10 mouse cellular contexts compared by ENCODE assay signal in genomic region chr7:45149545-45149944, GRCm38 (mm10). TPM values are rescaled to one million over a fixed set of nuclear protein-coding genes. Genes with fewer than 3 reads are reported as not detected.
DNase-seq lines count a peak whose midpoint lies in the region; ATAC-seq lines count a peak whose summit lies in the region.
"Had no signal": no experiment of that assay in that cellular context is flagged by ENCODE, and none has a peak within 500 bp of the region (broad histone marks: within the 10 kb centered on the region; RNA-seq: fewer than 3 reads in every experiment).

No protein-coding gene starts in this region.

- no peak overlapping the region for H3K27ac ChIP-seq in hindbrain, embryonic 13.5 days
- no peak overlapping the region for H3K27ac ChIP-seq in hindbrain, embryonic 16.5 days (ENCODE audit: low read depth, low read length)
- 0 out of 2 replicates have a peak overlapping the region, but pooled peaks have one; percentile 15 for H3K27ac ChIP-seq in heart, embryonic 12.5 days (ENCODE audit: poor library complexity, severe bottlenecking)
- H3K27ac ChIP-seq in intestine, embryonic 15.5 days, result peak overlapping the region; percentile 60

- ATAC-seq in hindbrain, embryonic 13.5 days (ENCODE audit: low FRiP score), result no peak
- ATAC-seq in hindbrain, embryonic 16.5 days, result no peak
- no peak for ATAC-seq in heart, embryonic 12.5 days (ENCODE audit: insufficient number of reproducible peaks, low FRiP score)
- ATAC-seq in intestine, embryonic 15.5 days, result no peak
- ATAC-seq in activated CD4-positive, CD25-positive, alpha-beta regulatory T cell, adult 4 months, result no peak
- no peak for ATAC-seq in megakaryocyte, adult 5-6 weeks (ENCODE audit: poor library complexity, severe bottlenecking)

- 0 out of 2 replicates have a peak overlapping the region, but pooled peaks have one; percentile 3 for H3K9ac ChIP-seq in hindbrain, embryonic 13.5 days
- no peak overlapping the region for H3K9ac ChIP-seq in hindbrain, embryonic 16.5 days (ENCODE audit: low read depth, low read length)
- no peak overlapping the region for H3K9ac ChIP-seq in heart, embryonic 12.5 days
- H3K9ac ChIP-seq in intestine, embryonic 15.5 days, result no peak overlapping the region

- H3K4me3 ChIP-seq in hindbrain, embryonic 13.5 days, result no peak overlapping the region
- H3K4me3 ChIP-seq in hindbrain, embryonic 16.5 days (ENCODE audit: low read length), result no peak overlapping the region
- no peak overlapping the region for H3K4me3 ChIP-seq in heart, embryonic 12.5 days
- H3K4me3 ChIP-seq in intestine, embryonic 15.5 days (replicated peaks), result no peak overlapping the region

- H3K4me1 ChIP-seq in hindbrain, embryonic 13.5 days (replicated peaks), result peaks cover 13% of the 10 kb centered on the region
- H3K4me1 ChIP-seq in hindbrain, embryonic 16.5 days (ENCODE audit: control insufficient read depth, insufficient read depth, low read depth, low read length), result peaks cover 5% of the 10 kb centered on the region
- H3K4me1 ChIP-seq in heart, embryonic 12.5 days (replicated peaks), result peaks cover 10% of the 10 kb centered on the region; the same call in 1 of the 2 replicates
- peaks cover 18% of the 10 kb centered on the region for H3K4me1 ChIP-seq in intestine, embryonic 15.5 days (replicated peaks)

- H3K36me3 ChIP-seq in hindbrain, embryonic 13.5 days, result peaks cover 24% of the 10 kb centered on the region
- H3K36me3 ChIP-seq in hindbrain, embryonic 16.5 days (ENCODE audit: control insufficient read depth, insufficient read depth, low read length), result no peaks in the 10 kb centered on the region
- H3K36me3 ChIP-seq in heart, embryonic 12.5 days, result peaks cover 34% of the 10 kb centered on the region
- peaks cover 16% of the 10 kb centered on the region for H3K36me3 ChIP-seq in intestine, embryonic 15.5 days

- H3K9me3 ChIP-seq in hindbrain, embryonic 13.5 days, result no peaks in the 10 kb centered on the region
- H3K9me3 ChIP-seq in hindbrain, embryonic 16.5 days (ENCODE audit: control insufficient read depth, low read length), result no peaks in the 10 kb centered on the region
- H3K9me3 ChIP-seq in heart, embryonic 12.5 days (replicated peaks), result no peaks in the 10 kb centered on the region
- H3K9me3 ChIP-seq in intestine, embryonic 15.5 days, result no peaks in the 10 kb centered on the region

- 25% methylated on average over 6 of the region's 6 CpGs for WGBS in hindbrain, embryonic 13.5 days
- 25% methylated on average over 6 of the region's 6 CpGs for WGBS in hindbrain, embryonic 16.5 days
- WGBS in heart, embryonic 12.5 days, result 60% methylated on average over 6 of the region's 6 CpGs
- 64% methylated on average over 6 of the region's 6 CpGs for WGBS in intestine, embryonic 15.5 days

- no peaks in the 10 kb centered on the region for H3K27me3 ChIP-seq in hindbrain, embryonic 13.5 days
- H3K27me3 ChIP-seq in hindbrain, embryonic 16.5 days (replicated peaks; ENCODE audit: control insufficient read depth, insufficient read depth, low read length), result no peaks in the 10 kb centered on the region
- no peaks in the 10 kb centered on the region for H3K27me3 ChIP-seq in heart, embryonic 12.5 days (replicated peaks)
- no peaks in the 10 kb centered on the region for H3K27me3 ChIP-seq in intestine, embryonic 15.5 days (replicated peaks)

- H3K4me2 ChIP-seq in hindbrain, embryonic 13.5 days, result no peak overlapping the region
- no peak overlapping the region for H3K4me2 ChIP-seq in hindbrain, embryonic 16.5 days (ENCODE audit: low read length)
- no peak overlapping the region for H3K4me2 ChIP-seq in heart, embryonic 12.5 days
- H3K4me2 ChIP-seq in intestine, embryonic 15.5 days (replicated peaks), result no peak overlapping the region

- peak; percentile 81 for DNase-seq in lung, postnatal 10 days
- DNase-seq: cerebellum, postnatal 25 days had no signal

RNA-seq across cellular contexts. Expression of gene Pih1d1, which starts 4.6 kb away (rescaled TPM):
- polyA plus RNA-seq in hindbrain, embryonic 13.5 days (2015; fragmentation: Nextera tagmentation; extraction: Ambion mirVana), result 85.6 and 94.4 TPM in 2 replicates
- polyA plus RNA-seq in hindbrain, embryonic 16.5 days (2015; fragmentation: Nextera tagmentation; extraction: Ambion mirVana), result 94.5 and 97.6 TPM in 2 replicates
- 81.3 and 86.2 TPM in 2 replicates for polyA plus RNA-seq in heart, embryonic 12.5 days (2016; fragmentation: Nextera tagmentation; extraction: Ambion mirVana)
- 94.1 and 98.9 TPM in 2 replicates for polyA plus RNA-seq in intestine, embryonic 15.5 days (2015; fragmentation: Nextera tagmentation; extraction: Ambion mirVana)
- 10 to 100 TPM; 44.4 to 53.0 TPM for polyA plus RNA-seq in activated CD4-positive, CD25-positive, alpha-beta regulatory T cell, adult 4 months (2017; shearing (Covaris generic))
- total RNA-seq in megakaryocyte, adult 5-6 weeks (2015), result 131 and 132 TPM in 2 replicates
- total RNA-seq in megakaryocyte, adult 5-6 weeks (2017), result 43.9 and 51.4 TPM in 2 replicates

RNA-seq across cellular contexts. Expression of gene Aldh16a1, which starts 4.8 kb away (rescaled TPM):
- polyA plus RNA-seq in hindbrain, embryonic 13.5 days (2015; fragmentation: Nextera tagmentation; extraction: Ambion mirVana), result 23.7 and 24.5 TPM in 2 replicates
- 18.8 and 22.9 TPM in 2 replicates for polyA plus RNA-seq in hindbrain, embryonic 16.5 days (2015; fragmentation: Nextera tagmentation; extraction: Ambion mirVana)
- polyA plus RNA-seq in heart, embryonic 12.5 days (2016; fragmentation: Nextera tagmentation; extraction: Ambion mirVana), result 34.9 and 39.6 TPM in 2 replicates
- 79.0 and 87.3 TPM in 2 replicates for polyA plus RNA-seq in intestine, embryonic 15.5 days (2015; fragmentation: Nextera tagmentation; extraction: Ambion mirVana)
- 10 to 100 TPM; 21.4 to 27.4 TPM for polyA plus RNA-seq in activated CD4-positive, CD25-positive, alpha-beta regulatory T cell, adult 4 months (2017; shearing (Covaris generic))
- total RNA-seq in megakaryocyte, adult 5-6 weeks (2015), result 68.0 and 72.0 TPM in 2 replicates
- 26.9 and 33.7 TPM in 2 replicates for total RNA-seq in megakaryocyte, adult 5-6 weeks (2017)

RNA-seq across cellular contexts. Expression of gene Flt3l, which starts 13.3 kb away (rescaled TPM):
- 1.4 and 1.6 TPM in 2 replicates for polyA plus RNA-seq in hindbrain, embryonic 13.5 days (2015; fragmentation: Nextera tagmentation; extraction: Ambion mirVana)
- polyA plus RNA-seq in hindbrain, embryonic 16.5 days (2015; fragmentation: Nextera tagmentation; extraction: Ambion mirVana), result 2.0 and 2.8 TPM in 2 replicates
- 1.1 and 1.2 TPM in 2 replicates for polyA plus RNA-seq in heart, embryonic 12.5 days (2016; fragmentation: Nextera tagmentation; extraction: Ambion mirVana)
- 1.8 and 2.0 TPM in 2 replicates for polyA plus RNA-seq in intestine, embryonic 15.5 days (2015; fragmentation: Nextera tagmentation; extraction: Ambion mirVana)
- polyA plus RNA-seq in activated CD4-positive, CD25-positive, alpha-beta regulatory T cell, adult 4 months (2017; shearing (Covaris generic)), result 100 to 1,000 TPM; 118 to 125 TPM
- 22.7 and 29.0 TPM in 2 replicates for total RNA-seq in megakaryocyte, adult 5-6 weeks (2015)
- total RNA-seq in megakaryocyte, adult 5-6 weeks (2017), result 17.4 and 17.6 TPM in 2 replicates

RNA-seq across cellular contexts. Expression of gene Gm45713, which starts 13.5 kb away (rescaled TPM):
- 0.14 TPM in 1 of 2 replicates, not detected in the other for polyA plus RNA-seq in hindbrain, embryonic 13.5 days (2015; fragmentation: Nextera tagmentation; extraction: Ambion mirVana)
- 0.16 and 0.37 TPM in 2 replicates for polyA plus RNA-seq in hindbrain, embryonic 16.5 days (2015; fragmentation: Nextera tagmentation; extraction: Ambion mirVana)
- 0.22 and 0.50 TPM in 2 replicates for polyA plus RNA-seq in heart, embryonic 12.5 days (2016; fragmentation: Nextera tagmentation; extraction: Ambion mirVana)
- 0.24 and 0.28 TPM in 2 replicates for polyA plus RNA-seq in intestine, embryonic 15.5 days (2015; fragmentation: Nextera tagmentation; extraction: Ambion mirVana)
- polyA plus RNA-seq in activated CD4-positive, CD25-positive, alpha-beta regulatory T cell, adult 4 months (2017; shearing (Covaris generic)), result not detected
- not detected in 2 replicates for total RNA-seq in megakaryocyte, adult 5-6 weeks (2015)
- total RNA-seq in megakaryocyte, adult 5-6 weeks (2017), result not detected in 2 replicates
- total RNA-seq: left cerebral cortex, adult 8-10 months had no signal
- polyA plus RNA-seq: liver, embryonic 16.5 days had no signal

RNA-seq across cellular contexts. Expression of gene Slc17a7, which starts 14.2 kb away (rescaled TPM):
- polyA plus RNA-seq in hindbrain, embryonic 13.5 days (2015; fragmentation: Nextera tagmentation; extraction: Ambion mirVana), result 0.42 and 0.62 TPM in 2 replicates
- 1.1 and 1.5 TPM in 2 replicates for polyA plus RNA-seq in hindbrain, embryonic 16.5 days (2015; fragmentation: Nextera tagmentation; extraction: Ambion mirVana)
- 2.6 and 3.8 TPM in 2 replicates for polyA plus RNA-seq in heart, embryonic 12.5 days (2016; fragmentation: Nextera tagmentation; extraction: Ambion mirVana)
- 0.13 and 0.15 TPM in 2 replicates for polyA plus RNA-seq in intestine, embryonic 15.5 days (2015; fragmentation: Nextera tagmentation; extraction: Ambion mirVana)
- not detected for polyA plus RNA-seq in activated CD4-positive, CD25-positive, alpha-beta regulatory T cell, adult 4 months (2017; shearing (Covaris generic))
- 0.18 TPM in 1 of 2 replicates, not detected in the other for total RNA-seq in megakaryocyte, adult 5-6 weeks (2015)
- not detected in 2 replicates for total RNA-seq in megakaryocyte, adult 5-6 weeks (2017)
- polyA plus RNA-seq: liver, embryonic 16.5 days had no signal

Comparison
In these comparisons a context has a peak if more than half of its experiments do, and no peak if none do; other contexts are left out.
1. H3K27ac ChIP-seq: peak in heart, embryonic 12.5 days (single experiment) and intestine, embryonic 15.5 days (single experiment); none in hindbrain, embryonic 13.5 days (single experiment) and hindbrain, embryonic 16.5 days (single experiment).
2. RNA of gene Flt3l, which starts 13.3 kb away (polyA plus RNA-seq): 118 to 125 TPM in activated CD4-positive, CD25-positive, alpha-beta regulatory T cell, adult 4 months; 2.0 to 2.8 TPM in hindbrain, embryonic 16.5 days, 1.8 to 2.0 TPM in intestine, embryonic 15.5 days, 1.4 to 1.6 TPM in hindbrain, embryonic 13.5 days and 1.1 to 1.2 TPM in heart, embryonic 12.5 days; every median in the first group is over 10 times any median in the second.